Mouse (Mus musculus): ENCODE results near the gene Olfr507.

GRCm38 (mm10) chr7:108662419-108662818, 40.8 kb downstream of the Olfr507 start:
- TF ChIP-seq CTCF (conservative IDR thresholded peaks at IDR 0.05; ENCODE audit: low read length) (no peak), POU5F1 (IDR thresholded peaks at IDR 0.05; ENCODE audit: borderline replicate concordance, low read length) (no peak), NANOG (IDR thresholded peaks at IDR 0.05; ENCODE audit: borderline replicate concordance, low read length) (peak; percentile 97)

Measured in E14TG2a.4 (cell line).